Comparison of ENCODE assay signal across 9 mouse cellular contexts in the genomic region with DNA sequence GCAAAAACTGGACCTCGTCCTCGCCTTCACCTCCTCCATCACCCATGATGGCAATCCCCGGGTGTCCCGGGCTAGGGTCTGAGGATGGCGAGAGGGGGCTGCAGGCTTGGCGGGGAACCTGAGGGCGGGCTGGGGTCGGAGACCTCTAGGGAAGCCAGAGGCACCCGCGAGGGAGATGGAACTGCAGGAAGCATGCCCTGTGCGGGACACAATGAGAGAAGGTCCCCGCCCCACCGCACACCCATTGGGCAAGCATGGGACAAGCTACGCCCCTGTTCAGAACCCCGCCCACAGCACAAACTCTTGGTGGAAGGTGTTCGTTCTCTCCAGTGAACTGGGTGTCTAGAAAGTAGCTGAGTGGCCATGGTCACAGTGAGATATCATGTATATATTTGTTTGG. TPM values are rescaled to one million over a fixed set of nuclear protein-coding genes. Genes with fewer than 3 reads are reported as not detected.
DNase-seq lines count a peak whose midpoint lies in the region; TF ChIP-seq lines count a peak whose summit lies in the region.
"Had no signal": no experiment of that assay in that cellular context is flagged by ENCODE, and none has a peak within 500 bp of the region (broad histone marks: within the 10 kb centered on the region; RNA-seq: fewer than 3 reads in every experiment).

A gene (minus strand): TSS at position 210 of the 400 bp plus-strand sequence.

- WGBS in midbrain, embryonic 10.5 days: 0% methylated on average over 16 of the region's 16 CpGs

- no peaks in the 10 kb centered on the region for H3K79me3 ChIP-seq in C2C12 (ENCODE audit: low read depth)

- H3ac ChIP-seq in C2C12 (ENCODE audit: control insufficient read depth, insufficient read length, low read depth): peak within 1 kb of the TSS; percentile 54

- no peaks in the 10 kb centered on the region for H3K9me3 ChIP-seq in midbrain, embryonic 10.5 days (replicated peaks)

- H3K36me3 ChIP-seq in C2C12 (ENCODE audit: control insufficient read depth, insufficient read depth): no peaks in the 10 kb centered on the region
- no peaks in the 10 kb centered on the region for H3K36me3 ChIP-seq in midbrain, embryonic 10.5 days

- peak; percentile 95 for DNase-seq in R1 (ENCODE audit: low read depth, low spot score)
- DNase-seq in heart, postnatal 14 days: peak; percentile 17 to 33
- no peak for DNase-seq in layer of hippocampus, postnatal 36 days
- peak; percentile 71 for DNase-seq in midbrain, embryonic 10.5 days (ENCODE audit: low spot score)
- DNase-seq in testis, postnatal 10 days (ENCODE audit: low spot score): peak; percentile 79
- DNase-seq in frontal cortex, postnatal 36 days (ENCODE audit: low spot score in 2 of 2): no peak

- no peaks in the 10 kb centered on the region for H3K27me3 ChIP-seq in C2C12 (ENCODE audit: control insufficient read depth, insufficient read depth, insufficient read length)
- H3K27me3 ChIP-seq in midbrain, embryonic 10.5 days (ENCODE audit: low read depth, poor library complexity, severe bottlenecking): peaks cover 23% of the 10 kb centered on the region

- TF ChIP-seq CTCF in C2C12 (IDR thresholded peaks at IDR 0.05; ENCODE audit: control insufficient read depth, insufficient read depth, insufficient read length): no peak
- no peak for TF ChIP-seq CTCF in embryonic fibroblast, embryonic 13.5 days (IDR thresholded peaks at IDR 0.05; ENCODE audit: borderline replicate concordance, insufficient read depth, low read length)

- TF ChIP-seq POLR2A in embryonic fibroblast, embryonic 13.5 days (IDR thresholded peaks at IDR 0.05; ENCODE audit: low read depth, low read length): no peak

- intact Hi-C loops in heart, postnatal 14 days (cut with DNase I): loop anchor here (5.0 kb wide), 2 partner anchors 122 to 172 kb away; a partner anchor contains a TSS

- H3K4me3 ChIP-seq in C2C12 (ENCODE audit: insufficient read depth, poor library complexity, severe bottlenecking): peak within 1 kb of the TSS; percentile 14
- H3K4me3 ChIP-seq in embryonic fibroblast, embryonic 13.5 days (ENCODE audit: insufficient read depth, low read length): peak within 1 kb of the TSS; percentile 11; the same call in 1 of the 2 replicates
- peak within 1 kb of the TSS; percentile 60 for H3K4me3 ChIP-seq in midbrain, embryonic 10.5 days

- no peak within 1 kb of the TSS for H3K27ac ChIP-seq in embryonic fibroblast, embryonic 13.5 days (ENCODE audit: insufficient read depth, low read length)
- H3K27ac ChIP-seq in midbrain, embryonic 10.5 days (replicated peaks): peak within 1 kb of the TSS; percentile 70; the same call in 1 of the 2 replicates
- H3K27ac ChIP-seq: macrophage had no signal

- no peaks in the 10 kb centered on the region for H3K4me1 ChIP-seq in embryonic fibroblast, embryonic 13.5 days (ENCODE audit: control insufficient read depth, insufficient read depth, low read length)
- peaks cover 19% of the 10 kb centered on the region for H3K4me1 ChIP-seq in midbrain, embryonic 10.5 days

- H3K79me2 ChIP-seq in C2C12 (ENCODE audit: control insufficient read depth, insufficient read depth): no peaks in the 10 kb centered on the region

TF ChIP-seq in C2C12, 6 proteins besides CTCF, POLR2A, EP300 and RAD21:
- no peak for TF ChIP-seq FOSL1 (IDR thresholded peaks at IDR 0.05; ENCODE audit: insufficient read depth, low read length, poor library complexity, severe bottlenecking)
- TF ChIP-seq MYOD1 (IDR thresholded peaks at IDR 0.05; ENCODE audit: control insufficient read depth, insufficient read length, low read depth): no peak
- no peak for TF ChIP-seq CEBPB (IDR thresholded peaks at IDR 0.05; ENCODE audit: low read depth)
- no peak for TF ChIP-seq MAX (IDR thresholded peaks at IDR 0.05)
- no peak for TF ChIP-seq USF1 (IDR thresholded peaks at IDR 0.05; ENCODE audit: low read depth)
- no peak for TF ChIP-seq MYOG (IDR thresholded peaks at IDR 0.05; ENCODE audit: control insufficient read depth, extremely low read depth, insufficient read length)

RNA-seq across cellular contexts. Expression of the gene that starts here (rescaled TPM):
- 1.1 TPM for polyA plus RNA-seq in C2C12 (2012; fragmentation: generic; extraction: Trizol)
- polyA plus RNA-seq in embryonic fibroblast, embryonic 13.5 days (2011; ENCODE audit: insufficient read length, low read depth, missing spikeins): 0.05 and 0.28 TPM in 2 replicates
- total RNA-seq in heart, postnatal 14 days (2021): under 1 TPM; 0.05 TPM
- 10 to 100 TPM; 13.9 to 17.7 TPM for total RNA-seq in layer of hippocampus, postnatal 36 days (2021)
- 0.49 and 0.96 TPM in 2 replicates for polyA plus RNA-seq in midbrain, embryonic 10.5 days (2016; fragmentation: Nextera tagmentation; extraction: Ambion mirVana)

Comparison
In these comparisons a context has a peak if more than half of its experiments do, and no peak if none do; other contexts are left out.
1. RNA of the gene that starts here (total RNA-seq): 13.9 to 17.7 TPM in layer of hippocampus, postnatal 36 days; 0.05 TPM in heart, postnatal 14 days; every median in the first group is over 10 times any median in the second.
2. Peak in DNase-seq in heart, postnatal 14 days; RNA of the gene not detected or under 1 TPM.
3. Peak in DNase-seq, H3K4me3 ChIP-seq and H3K27ac ChIP-seq in midbrain, embryonic 10.5 days; RNA of the gene not detected or under 1 TPM.
4. DNase-seq: peak in R1 (single experiment) and testis, postnatal 10 days (single experiment); none in layer of hippocampus, postnatal 36 days (0 of 2) and frontal cortex, postnatal 36 days (0 of 2).
5. Peak in every context shown above with its lines, with median percentiles within 50 percentile points of each other: H3K4me3 ChIP-seq.